Mouse (Mus musculus): ENCODE results near the gene Ints5. TPM values are rescaled to one million over a fixed set of nuclear protein-coding genes. Genes with fewer than 3 reads are reported as not detected.

Ints5 gene
- polyA plus RNA-seq, 1 experiment: 15.8 TPM

Other genes starting within 250 kb of the Ints5 start
- gene Chrm1, start 229.2 kb upstream of the Ints5 start, polyA plus RNA-seq (2012; rRNA removed): 78.1 and 81.1 TPM in 2 replicates
- gene Slc3a2, start 169.6 kb upstream of the Ints5 start, polyA plus RNA-seq (2012; rRNA removed): 183 and 188 TPM in 2 replicates
- 48.9 and 49.2 TPM in 2 replicates for gene Wdr74, start 157.2 kb upstream of the Ints5 start, polyA plus RNA-seq (2012; rRNA removed)
- gene 1700092M07Rik, start 152.3 kb upstream of the Ints5 start, polyA plus RNA-seq (2012; rRNA removed): 0.34 and 0.92 TPM in 2 replicates
- 111 and 130 TPM in 2 replicates for gene Stx5a, start 151.6 kb upstream of the Ints5 start, polyA plus RNA-seq (2012; rRNA removed)
- gene Nxf1, start 135.9 kb upstream of the Ints5 start, polyA plus RNA-seq (2012; rRNA removed): 128 and 139 TPM in 2 replicates
- 124 and 140 TPM in 2 replicates for gene Tmem223, start 122.0 kb upstream of the Ints5 start, polyA plus RNA-seq (2012; rRNA removed)
- gene Tmem179b, start 118.5 kb upstream of the Ints5 start, polyA plus RNA-seq (2012; rRNA removed): 16.9 and 18.1 TPM in 2 replicates
- gene Taf6l, start 106.6 kb upstream of the Ints5 start, polyA plus RNA-seq (2012; rRNA removed): 15.8 and 17.4 TPM in 2 replicates
- 159 and 171 TPM in 2 replicates for gene Polr2g, start 94.4 kb upstream of the Ints5 start, polyA plus RNA-seq (2012; rRNA removed)
- gene Zbtb3, start 90.5 kb upstream of the Ints5 start, polyA plus RNA-seq (2012; rRNA removed): 3.8 and 4.6 TPM in 2 replicates
- 27.2 and 30.9 TPM in 2 replicates for gene Ttc9c, start 73.7 kb upstream of the Ints5 start, polyA plus RNA-seq (2012; rRNA removed)
- gene Hnrnpul2, start 73.0 kb upstream of the Ints5 start, polyA plus RNA-seq (2012; rRNA removed): 92.6 and 96.8 TPM in 2 replicates
- gene AC129217.1, start 63.2 kb upstream of the Ints5 start, polyA plus RNA-seq (2012; rRNA removed): not detected in 2 replicates
- 122 and 130 TPM in 2 replicates for gene Bscl2, start 55.5 kb upstream of the Ints5 start, polyA plus RNA-seq (2012; rRNA removed)
- 248 and 262 TPM in 2 replicates for gene Gng3, start 53.8 kb upstream of the Ints5 start, polyA plus RNA-seq (2012; rRNA removed)
- 0.96 and 1.2 TPM in 2 replicates for gene Lrrn4cl, start 42.2 kb upstream of the Ints5 start, polyA plus RNA-seq (2012; rRNA removed)
- gene Ubxn1, start 21.5 kb upstream of the Ints5 start, polyA plus RNA-seq (2012; rRNA removed): 129 and 137 TPM in 2 replicates
- gene Uqcc3, start 12.1 kb upstream of the Ints5 start, polyA plus RNA-seq (2012; rRNA removed): 67.7 and 70.4 TPM in 2 replicates
- gene Lbhd1, start 9.3 kb upstream of the Ints5 start, polyA plus RNA-seq (2012; rRNA removed): 3.7 and 4.0 TPM in 2 replicates
- gene Gm49403, start 9.1 kb upstream of the Ints5 start, polyA plus RNA-seq (2012; rRNA removed): not detected in 2 replicates
- 36.6 and 41.3 TPM in 2 replicates for gene 1810009A15Rik, start 4.2 kb upstream of the Ints5 start, polyA plus RNA-seq (2012; rRNA removed)
- gene Gm49416, start 4.1 kb upstream of the Ints5 start, polyA plus RNA-seq (2012; rRNA removed): not detected in 2 replicates
- gene Ganab, start 5.1 kb downstream of the Ints5 start, polyA plus RNA-seq (2012; rRNA removed): 87.7 and 95.2 TPM in 2 replicates
- gene B3gat3, start 27.4 kb downstream of the Ints5 start, polyA plus RNA-seq (2012; rRNA removed): 190 and 210 TPM in 2 replicates
- gene Rom1, start 36.4 kb downstream of the Ints5 start, polyA plus RNA-seq (2012; rRNA removed): 8.3 and 9.6 TPM in 2 replicates
- 13.9 and 14.1 TPM in 2 replicates for gene Eml3, start 36.5 kb downstream of the Ints5 start, polyA plus RNA-seq (2012; rRNA removed)
- gene Mta2, start 48.9 kb downstream of the Ints5 start, polyA plus RNA-seq (2012; rRNA removed): 27.6 and 31.0 TPM in 2 replicates
- gene Tut1, start 60.8 kb downstream of the Ints5 start, polyA plus RNA-seq (2012; rRNA removed): 19.6 and 20.5 TPM in 2 replicates
- 257 and 281 TPM in 2 replicates for gene Eef1g, start 74.0 kb downstream of the Ints5 start, polyA plus RNA-seq (2012; rRNA removed)
- gene Ahnak, start 96.3 kb downstream of the Ints5 start, polyA plus RNA-seq (2012; rRNA removed): 6.8 and 7.5 TPM in 2 replicates
- 0.42 and 0.44 TPM in 2 replicates for gene Scgb1a1, start 195.0 kb downstream of the Ints5 start, polyA plus RNA-seq (2012; rRNA removed)
- gene Asrgl1, start 242.6 kb downstream of the Ints5 start, polyA plus RNA-seq (2012; rRNA removed): 83.1 and 90.4 TPM in 2 replicates

Data from frontal cortex, adult 2 months (tissue).